Mouse (Mus musculus) T-helper 17 cell (primary cell): ENCODE measurements around the gene Cebpe.

Experiments
- in situ Hi-C, 2 experiments: fragments of 300-600 bp; cut with MboI, MseI; formaldehyde crosslinking; loops; 1 replicate in 1 of 2; 2 replicates in 1 of 2; pipeline ENCODE4 v1.15.1; 2025; ENCODE audit warnings: high pct_unique_total_duplicates in 2 of 2

Cebpe gene

DNA sequence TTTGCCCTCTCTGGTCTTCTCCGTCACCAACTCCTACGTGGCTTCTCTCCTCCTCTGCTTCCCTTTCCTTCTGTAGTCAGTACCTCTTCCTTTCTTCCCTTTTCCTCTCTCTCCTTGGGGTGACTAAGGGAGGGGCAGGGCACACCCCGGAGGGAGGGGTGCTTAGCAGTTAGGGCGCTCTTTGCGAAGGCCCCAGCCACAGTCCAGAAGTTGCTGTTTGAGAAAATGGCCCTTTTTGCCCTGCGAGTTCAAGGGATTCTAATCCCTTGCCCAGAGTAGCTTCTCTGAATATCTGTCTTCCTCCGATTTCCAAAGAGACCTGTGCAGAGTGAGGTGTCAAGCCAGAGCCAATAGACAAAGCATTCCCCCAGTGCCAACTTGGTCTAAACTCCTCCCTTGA, at the start of gene Cebpe:
Gene Cebpe (minus strand): TSS at position 101 of the 400 bp plus-strand sequence.
- in situ Hi-C loops, result no loop called here

DNA sequence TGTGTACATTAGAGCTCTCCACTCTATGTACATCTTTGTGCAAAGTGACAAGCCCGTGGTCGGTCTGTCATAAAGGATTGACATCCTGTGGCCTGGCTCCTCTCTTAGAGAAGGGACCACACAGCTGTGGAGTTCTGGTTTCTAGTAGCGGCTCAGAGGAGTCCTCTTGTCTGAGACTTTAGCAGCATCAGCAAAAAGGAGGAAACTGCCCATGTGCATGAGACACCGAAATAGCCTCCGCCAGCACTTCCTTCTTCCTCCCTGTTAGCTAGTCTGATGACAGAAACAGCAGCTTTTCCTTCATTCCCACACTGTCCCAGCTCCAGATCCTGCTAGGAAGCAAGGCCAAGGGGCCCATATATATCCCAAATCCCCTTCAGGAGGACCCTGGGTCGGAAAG, 44.4 kb upstream of the Cebpe start:
- in situ Hi-C loops, result loop anchor here in 1 of 2 experiments (25.0 kb wide), 1 partner anchor 1656 kb away; the partner anchor contains the start of gene Rnf17

DNA sequence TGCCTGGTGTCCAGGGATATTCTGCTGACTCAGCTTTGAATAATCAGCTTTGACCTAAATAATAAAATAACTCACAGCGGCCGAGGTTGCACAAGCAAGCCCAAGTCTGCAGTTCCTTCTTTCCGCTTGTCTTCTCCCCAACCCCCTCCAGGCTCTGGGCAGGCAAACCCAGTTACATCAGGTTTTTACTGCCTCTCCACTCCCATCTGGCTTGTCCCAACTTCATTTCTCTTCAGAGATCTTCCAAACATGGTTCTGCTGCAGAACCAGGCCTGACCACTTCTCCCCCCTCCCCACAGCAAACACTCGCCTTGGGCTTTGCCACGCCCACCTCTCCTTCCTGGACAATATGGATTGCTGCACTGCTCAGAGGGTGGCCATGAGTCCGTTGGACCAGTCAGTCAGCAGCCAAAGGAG, 42.6 kb upstream of the Cebpe start:
- in situ Hi-C loops, result loop anchor here in 1 of 2 experiments (25.0 kb wide), 1 partner anchor 1658 kb away; the partner anchor contains the start of gene Rnf17

DNA sequence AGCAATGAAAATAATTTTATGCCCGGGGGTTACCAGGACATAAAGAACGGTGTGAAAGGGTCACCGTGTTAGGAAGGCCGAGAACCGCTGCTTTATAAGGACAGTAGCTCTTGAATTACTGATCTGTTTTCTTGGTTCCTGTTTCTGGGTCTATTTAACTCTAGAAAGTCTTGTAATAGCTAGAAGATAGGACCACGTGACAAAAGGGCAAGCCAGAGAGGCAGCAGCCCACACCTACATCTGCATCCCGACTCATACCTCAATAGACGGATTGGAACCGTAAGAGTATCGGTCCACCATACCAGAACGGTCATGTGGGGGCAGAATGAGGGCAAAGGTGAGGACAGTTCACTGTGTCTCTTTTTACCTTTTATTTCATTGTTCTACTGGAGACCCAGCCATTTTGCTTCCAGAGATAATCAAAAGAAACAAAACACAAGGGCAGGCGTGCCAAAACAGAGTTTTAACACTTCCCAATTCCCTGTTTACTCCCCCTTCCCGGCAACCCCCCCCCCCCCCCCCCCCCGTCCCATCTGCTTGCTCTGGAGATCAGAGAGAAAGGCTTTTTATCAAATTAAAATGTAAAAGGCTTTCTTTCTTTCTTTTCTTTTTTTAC, 42.1 kb upstream of the Cebpe start:
- in situ Hi-C loops, result loop anchor here in 1 of 2 experiments (25.0 kb wide), 1 partner anchor 1658 kb away; the partner anchor contains the start of gene Rnf17

DNA sequence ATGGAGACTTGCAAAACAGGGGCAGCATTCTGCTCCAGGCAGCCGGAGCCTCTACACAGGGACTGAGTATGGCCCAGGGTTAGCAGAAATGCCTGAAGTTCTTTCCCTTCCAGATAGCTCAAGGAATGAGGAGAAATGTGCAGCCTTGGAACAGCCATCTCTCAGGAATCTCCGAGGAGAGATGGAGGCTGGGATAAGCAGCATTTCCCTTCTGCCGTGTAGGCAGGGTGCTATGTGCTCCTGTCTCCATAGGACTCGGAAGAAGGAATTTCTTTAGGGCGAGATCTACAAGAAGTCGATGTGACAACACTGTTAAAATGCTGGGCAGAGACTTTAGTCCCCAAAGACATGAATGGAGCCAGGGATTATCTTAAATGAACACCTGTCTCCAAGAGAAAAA, 41.0 kb upstream of the Cebpe start:
- in situ Hi-C loops, result loop anchor here in 1 of 2 experiments (25.0 kb wide), 1 partner anchor 1659 kb away; the partner anchor contains the start of gene Rnf17

DNA sequence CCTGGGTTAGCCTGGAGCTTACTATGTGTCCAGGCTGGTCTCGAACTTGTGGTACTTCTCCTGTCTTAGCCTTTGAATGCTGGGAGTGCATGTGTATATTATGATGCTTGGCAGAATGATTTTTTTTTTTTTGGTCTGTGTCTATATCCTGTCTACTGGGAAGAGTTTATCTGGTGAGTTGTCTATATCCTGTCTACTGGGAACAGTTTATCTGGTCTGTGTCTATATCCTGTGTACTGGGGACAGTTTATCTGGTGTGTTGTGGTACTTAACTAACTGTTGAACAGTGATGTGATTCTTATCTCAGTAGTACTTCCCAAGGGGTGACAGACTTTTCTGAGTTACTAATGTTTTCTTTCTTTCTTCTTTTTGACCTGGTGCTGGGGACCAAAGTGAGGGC, 39.8 kb upstream of the Cebpe start:
- in situ Hi-C loops, result loop anchor here in 1 of 2 experiments (25.0 kb wide), 1 partner anchor 1661 kb away; the partner anchor contains the start of gene Rnf17

DNA sequence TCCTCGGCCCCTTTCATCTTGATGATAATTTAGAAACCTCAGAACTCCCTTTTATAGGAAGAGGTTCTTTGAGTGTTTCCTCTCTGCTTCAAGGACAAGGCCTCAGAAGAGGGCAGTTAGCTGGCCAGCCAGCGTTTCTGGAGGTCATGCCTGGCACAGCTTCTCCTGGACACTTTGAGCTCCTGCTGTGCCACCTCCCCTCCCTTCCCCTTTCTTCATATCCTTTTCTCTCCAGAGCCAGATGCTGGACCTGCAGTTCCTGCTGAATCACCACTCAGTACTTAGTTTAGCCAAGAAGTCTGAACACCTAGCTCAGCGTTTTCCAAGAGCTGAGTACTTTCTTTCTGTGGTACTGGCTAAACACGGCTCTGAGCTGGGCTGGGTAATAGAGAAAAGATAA, 37.3 kb upstream of the Cebpe start:
- in situ Hi-C loops, result no loop called here

DNA sequence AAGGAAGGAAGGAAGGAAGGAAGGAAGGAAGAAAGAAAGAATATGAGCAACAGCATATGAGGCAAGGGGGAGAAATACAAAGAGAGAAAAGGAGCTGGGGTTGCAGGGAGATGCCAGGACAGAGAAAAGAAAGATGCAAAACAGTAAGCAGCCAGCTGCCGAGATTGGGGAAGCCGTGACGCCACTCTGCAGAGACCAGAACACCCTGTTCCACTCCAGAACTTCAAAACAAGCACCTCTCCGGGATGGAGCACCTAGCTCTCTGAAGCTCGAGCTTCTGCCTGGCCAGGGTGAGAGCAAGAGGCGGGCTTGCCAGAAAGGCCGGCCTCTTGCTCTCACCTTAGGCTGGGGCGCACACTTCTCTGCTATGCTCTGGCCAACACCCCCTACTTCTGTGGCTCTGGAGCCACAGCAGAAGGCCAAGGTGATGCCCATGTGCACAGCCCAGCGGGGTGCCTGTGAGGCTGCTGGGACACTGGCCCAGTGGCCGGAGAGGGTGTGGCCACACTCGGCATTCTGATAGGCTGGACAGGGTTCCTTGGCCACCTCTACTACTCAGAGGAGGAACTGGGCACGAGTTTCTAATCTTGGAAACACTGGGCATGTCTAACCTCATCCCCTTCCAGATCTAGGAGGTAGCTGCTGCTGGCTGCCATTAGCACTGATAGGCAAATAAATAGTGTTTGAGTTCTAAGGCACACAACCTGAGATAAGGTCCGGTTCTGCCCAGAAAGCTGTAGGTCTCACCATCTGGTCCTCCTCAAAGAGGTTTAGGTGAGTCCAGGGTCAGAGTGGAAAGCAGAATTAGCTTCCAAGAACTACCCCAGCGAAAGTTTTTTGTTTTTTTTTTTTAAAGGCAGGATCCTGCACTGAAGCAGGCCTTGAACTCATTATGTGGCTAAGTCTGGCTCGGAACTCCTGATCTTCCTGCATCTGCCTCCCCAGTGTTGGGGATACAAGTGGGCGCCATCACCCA, 36.3 kb upstream of the Cebpe start:
- in situ Hi-C loops, result no loop called here

DNA sequence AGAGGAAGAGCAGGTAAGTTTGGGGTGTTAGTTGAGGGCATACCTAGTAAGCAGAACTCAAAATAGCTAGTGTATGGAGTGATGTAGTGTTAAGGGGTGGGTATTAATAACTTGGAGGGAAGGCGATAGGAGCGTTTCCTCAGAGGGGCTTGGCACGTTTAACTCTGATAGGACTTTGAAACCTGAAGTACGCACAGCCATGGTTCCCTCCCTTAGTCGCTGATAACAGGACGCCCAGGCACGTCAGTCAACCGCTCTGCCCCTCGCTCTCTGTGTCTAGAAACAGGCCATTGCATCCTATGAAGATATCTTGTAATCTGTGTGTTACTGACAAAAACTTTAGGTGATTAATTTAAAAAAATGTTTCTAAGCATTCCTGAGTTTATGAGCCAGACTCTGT, 34.1 kb upstream of the Cebpe start:
- in situ Hi-C loops, result no loop called here

DNA sequence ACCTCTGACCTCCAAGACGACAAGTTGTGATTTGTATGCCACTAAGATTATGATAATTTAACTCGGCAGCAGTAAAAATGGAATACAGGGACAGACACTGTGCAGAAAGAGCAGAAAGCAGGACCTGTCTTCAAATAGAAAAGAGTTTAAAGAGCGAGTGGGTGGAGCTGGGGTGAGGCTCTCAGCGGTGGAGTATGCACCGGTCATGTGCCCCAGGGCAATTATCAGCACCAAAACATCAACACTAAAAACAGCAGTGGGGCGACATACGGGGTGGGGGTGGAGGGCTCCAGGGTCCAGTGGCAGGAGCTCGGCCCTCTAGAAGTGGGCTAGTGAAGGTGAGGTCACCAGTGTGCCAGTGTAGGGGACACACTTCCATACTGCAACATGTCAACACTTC, 32.5 kb upstream of the Cebpe start:
- in situ Hi-C loops, result no loop called here

DNA sequence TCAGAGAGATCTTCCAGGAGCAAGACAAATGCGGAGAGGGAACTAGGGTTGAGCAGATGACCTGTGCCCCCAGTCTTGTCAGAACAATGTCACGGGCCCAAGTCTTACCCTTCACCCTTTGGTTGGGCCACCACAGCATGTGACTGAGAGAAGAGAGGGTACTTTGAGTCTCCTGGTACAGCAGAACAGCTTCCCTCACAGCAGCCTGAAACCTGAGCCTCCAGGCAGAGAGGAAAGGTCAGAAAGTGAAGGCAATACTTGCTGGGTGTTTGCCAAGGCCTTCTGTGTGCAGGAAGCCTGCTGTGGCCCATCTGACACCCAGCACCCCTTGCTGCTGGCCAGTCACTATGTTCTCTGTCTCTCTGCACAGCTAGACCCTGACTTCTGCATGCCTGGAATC, 30.4 kb upstream of the Cebpe start:
- in situ Hi-C loops, result no loop called here

DNA sequence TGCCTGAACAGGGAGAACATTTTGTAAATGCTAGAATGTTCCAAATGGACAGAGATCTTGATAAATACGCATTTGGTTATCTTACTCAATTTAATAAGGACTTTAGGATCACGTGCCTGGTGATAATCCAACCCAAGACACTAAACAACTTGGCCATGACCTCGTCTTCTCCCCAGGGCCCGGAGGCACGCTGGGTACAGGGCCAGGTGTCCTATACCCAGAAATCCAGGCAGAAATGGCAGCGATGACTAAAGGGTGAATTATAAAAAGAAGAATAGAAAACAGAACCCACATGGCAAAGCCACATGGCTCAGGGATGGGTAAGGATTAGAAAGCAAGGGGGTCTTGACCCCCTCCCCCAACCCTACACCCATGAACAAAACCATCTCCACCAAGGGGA, 29.7 kb upstream of the Cebpe start:
- in situ Hi-C loops, result no loop called here

DNA sequence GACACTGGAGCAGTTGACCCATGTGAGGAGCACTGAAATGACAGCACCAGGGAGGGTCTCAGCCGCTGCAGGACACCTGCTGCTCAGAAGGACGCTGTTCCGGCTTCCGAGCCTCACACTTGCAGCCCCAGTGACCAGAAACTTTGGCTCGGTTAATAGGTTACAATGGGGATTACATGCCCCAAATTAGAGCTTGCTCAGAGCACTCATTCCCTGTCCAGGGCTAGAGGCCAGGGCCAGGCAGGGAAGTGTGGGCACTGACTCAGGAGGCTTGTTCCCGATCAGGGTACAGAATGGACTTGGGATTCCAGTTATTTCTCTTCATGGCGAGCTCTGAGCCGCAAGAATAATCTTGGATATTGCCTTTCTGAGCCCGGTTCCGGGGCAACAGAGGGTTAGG, 25.7 kb upstream of the Cebpe start:
- in situ Hi-C loops, result loop anchor here in 1 of 2 experiments (5.0 kb wide), 1 partner anchor 80 kb away; no protein-coding TSS in a partner anchor

DNA sequence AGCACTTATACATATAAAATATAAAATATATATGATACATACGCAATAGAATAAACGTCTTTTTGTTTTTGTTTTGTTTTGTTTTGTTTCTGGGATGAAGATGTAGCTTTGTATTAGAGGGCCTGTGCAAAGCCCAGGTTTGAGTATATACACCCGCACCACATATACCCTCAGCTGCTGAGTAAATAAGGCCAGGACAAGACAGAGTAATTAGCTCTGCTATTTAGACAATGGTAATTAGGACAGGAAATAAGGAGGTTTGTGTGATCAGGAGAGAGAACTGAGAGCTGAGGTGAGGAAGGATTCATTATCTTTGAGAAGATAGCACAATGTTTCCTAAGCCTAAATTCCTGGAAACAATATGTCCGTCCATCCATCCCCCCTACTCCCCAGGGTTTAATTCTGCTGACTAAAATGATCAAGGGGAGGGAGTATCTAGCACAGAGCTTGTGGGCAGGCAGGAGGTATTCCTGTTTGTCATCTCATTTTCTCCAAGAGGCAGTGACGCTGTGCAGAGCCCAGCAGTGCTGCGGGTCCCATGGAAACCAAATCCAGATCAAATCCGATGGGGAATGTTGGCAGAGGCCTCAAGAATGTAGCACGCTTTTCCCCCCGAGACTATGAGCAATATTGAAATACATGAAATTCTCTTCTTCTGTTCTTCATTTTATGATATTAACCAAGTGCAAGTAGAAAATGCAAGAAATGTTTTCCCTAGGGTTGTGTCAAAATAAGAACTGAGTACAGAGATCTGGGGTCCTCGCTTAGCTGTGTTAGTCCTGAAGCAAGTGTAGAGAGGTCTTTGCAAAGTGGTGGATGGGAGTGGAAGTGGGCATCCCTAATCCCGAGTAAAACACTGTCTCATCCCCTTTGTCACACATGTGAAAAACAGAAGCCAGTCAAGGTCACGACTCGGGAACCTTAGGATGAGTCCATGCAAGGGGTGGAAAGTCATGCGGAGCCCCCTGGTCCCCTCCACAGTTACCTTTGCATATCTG, 24.9 kb upstream of the Cebpe start:
- in situ Hi-C loops, result loop anchor here in 1 of 2 experiments (5.0 kb wide), 1 partner anchor 80 kb away; no protein-coding TSS in a partner anchor

DNA sequence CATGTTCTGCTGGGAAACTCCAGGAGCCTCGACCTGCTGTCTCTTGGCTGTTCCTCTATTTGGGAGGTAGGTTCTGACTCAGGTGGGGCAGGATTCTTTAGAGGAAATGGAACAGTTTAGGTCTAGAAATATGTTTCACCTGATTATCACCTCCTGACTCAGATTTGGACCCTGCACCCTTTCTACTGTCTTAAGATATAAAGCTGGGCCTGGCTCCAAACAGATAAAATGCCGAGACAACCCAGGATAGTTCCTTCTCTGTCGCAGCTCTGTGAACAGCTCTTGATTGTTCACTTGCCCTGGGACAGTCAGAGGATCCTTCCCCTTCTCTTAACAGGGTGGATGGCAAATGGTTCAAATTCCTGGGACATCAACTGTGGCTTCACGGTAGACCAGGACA, 23.2 kb upstream of the Cebpe start:
- in situ Hi-C loops, result loop anchor here in 1 of 2 experiments (5.0 kb wide), 1 partner anchor 82 kb away; no protein-coding TSS in a partner anchor

DNA sequence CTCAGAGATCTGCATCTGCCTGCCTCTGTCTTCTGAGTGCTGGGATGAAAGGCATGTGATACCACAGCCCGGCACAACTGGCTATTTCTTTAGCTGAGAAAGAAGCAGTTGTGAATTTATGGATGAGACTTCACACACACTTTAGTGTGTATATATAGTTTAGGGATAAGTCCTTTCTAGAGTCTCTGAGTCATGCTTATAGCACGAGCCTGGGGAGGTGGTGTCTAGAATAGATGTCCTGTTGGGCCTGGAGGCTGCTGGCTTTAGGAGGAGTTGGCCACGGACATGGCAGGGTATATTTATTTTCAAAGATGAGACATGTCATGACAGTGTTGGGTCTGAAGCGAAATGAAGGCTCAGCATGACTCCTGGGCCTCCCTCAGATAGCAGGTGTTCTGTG, 22.0 kb upstream of the Cebpe start:
- in situ Hi-C loops, result no loop called here

DNA sequence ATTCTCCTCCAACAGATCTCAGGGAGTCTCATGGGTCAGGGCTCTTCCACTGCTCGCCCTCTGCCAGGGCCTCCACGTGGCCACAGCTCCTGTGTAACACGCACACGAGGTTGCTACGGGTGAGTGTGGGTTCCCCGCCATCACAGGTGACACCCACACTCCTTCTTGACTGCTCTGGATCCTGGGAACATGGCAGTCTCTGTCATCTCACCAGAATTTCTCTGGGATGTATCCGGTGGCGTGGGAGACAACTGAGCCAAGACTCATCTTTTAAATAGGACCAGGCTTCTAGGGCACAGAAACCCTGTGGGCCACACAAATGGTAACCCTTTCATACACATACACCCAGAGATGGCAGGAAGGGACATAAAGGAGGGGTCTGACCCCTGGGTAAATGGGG, 20.2 kb upstream of the Cebpe start:
- in situ Hi-C loops, result no loop called here

DNA sequence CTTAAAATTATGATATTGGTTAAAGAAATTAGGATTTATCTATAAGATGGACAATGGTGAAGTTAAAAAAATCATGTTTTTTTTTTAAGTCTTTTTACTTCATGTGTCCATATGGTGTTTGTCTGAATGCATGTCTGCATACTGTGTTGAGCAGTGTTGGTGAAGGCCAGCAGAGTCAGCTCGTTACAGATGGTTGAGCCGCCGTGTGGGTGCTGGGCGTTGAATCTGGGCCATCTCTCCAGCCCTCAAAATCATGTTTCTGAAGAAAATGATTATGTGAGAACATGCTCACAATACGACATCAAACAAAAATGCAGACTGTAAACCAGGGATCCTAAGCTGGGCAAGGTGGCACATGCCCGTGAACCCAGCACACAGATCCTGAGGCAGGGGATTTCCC, 18.3 kb upstream of the Cebpe start:
- in situ Hi-C loops, result no loop called here

DNA sequence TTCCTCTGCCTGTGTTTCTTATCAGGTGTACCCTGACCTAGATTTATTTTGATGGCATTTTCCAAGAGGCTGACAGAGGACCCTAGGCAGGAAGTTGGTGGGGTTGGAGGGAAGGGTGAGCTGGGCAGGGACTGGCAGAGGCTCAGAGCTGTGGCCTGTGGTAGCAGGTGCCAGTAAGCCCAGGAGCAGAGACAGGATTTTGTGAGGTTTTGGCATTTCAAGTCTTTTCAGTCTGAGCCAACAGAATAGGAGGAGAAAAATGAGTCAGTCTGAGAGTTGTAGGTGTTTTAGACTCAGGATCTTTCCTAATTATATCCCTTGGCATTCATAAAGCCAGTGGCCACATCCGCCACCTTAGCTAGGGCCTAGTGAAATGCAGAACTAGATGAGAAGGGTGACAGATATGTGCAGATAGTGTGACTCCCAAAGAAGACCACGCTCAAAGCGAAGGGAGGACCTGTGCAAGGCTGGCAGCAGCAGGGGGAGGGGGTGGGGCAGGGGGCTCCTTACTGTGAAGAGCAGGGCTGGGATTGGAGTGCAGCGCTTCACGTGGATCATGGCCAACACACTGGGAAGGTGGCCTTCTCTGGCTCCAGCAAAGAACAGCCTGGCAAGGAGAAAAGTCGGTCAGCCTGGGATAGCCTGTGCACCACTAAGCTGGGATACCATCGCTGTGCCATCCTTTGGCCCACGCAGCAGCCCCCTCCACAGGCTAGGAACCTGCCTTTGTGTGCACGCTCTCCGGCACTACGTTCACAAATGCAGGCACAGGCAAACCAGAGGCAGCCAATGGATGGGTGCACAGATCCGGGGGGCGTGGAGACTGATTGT, 17.1 kb upstream of the Cebpe start:
- in situ Hi-C loops, result no loop called here

DNA sequence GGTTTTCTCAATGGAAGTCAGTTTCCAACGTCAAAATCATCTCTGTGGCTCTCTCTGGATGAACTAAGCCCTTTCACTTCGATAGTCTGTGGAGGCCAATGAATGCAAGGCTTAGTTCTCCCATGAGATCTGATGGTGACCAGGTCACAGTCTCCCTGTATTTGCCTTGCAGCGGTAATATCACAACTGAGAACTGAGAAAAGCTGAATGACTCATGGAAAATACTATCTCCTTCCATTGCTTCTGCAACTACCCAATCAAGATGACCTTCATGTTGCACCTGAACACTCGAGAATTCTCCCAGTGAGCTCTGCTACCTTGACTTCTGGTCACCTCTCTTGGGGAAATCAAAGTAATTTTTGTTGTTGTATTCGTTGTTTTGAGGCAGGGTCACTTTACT, 15.6 kb upstream of the Cebpe start:
- in situ Hi-C loops, result no loop called here
